Mouse (Mus musculus): ENCODE results near the gene Rpl10. TPM values are rescaled to one million over a fixed set of nuclear protein-coding genes. Genes with fewer than 3 reads are reported as not detected.

The Rpl10 gene
- polyA plus RNA-seq, 1 experiment from 2014 or later, result 1,104 TPM

GRCm38 (mm10) chrX:74254153-74254887 is 16.3 kb upstream of the Rpl10 start, which contains the start of gene Emd:
Emd (plus strand) TSS chrX:74254687.
- H3K4me3 ChIP-seq (ENCODE audit: inconsistent target), result peak within 1 kb of the TSS; percentile 58
- WGBS (ENCODE audit: missing documents), result 27% methylated on average over 24 of the region's 39 CpGs

GRCm38 (mm10) chrX:74254888-74255565 is 15.6 kb upstream of the Rpl10 start:
- WGBS (ENCODE audit: missing documents), result 26% methylated on average over 24 of the region's 31 CpGs
- Histone ChIP-seq H3K36me3 (ENCODE audit: inconsistent target) (no peaks in the 10 kb centered on the region), H3K79me2 (ENCODE audit: inconsistent target) (peaks cover 12% of the 10 kb centered on the region), H3K27ac (peak overlapping the region; percentile 52), H3K4me3 (ENCODE audit: inconsistent target) (peak overlapping the region; percentile 58)

More at GRCm38 (mm10) chrX:74254153-74254887, 16.3 kb upstream of the Rpl10 start, which contains the start of gene Emd:
- Histone ChIP-seq H3K36me3 (ENCODE audit: inconsistent target) (no peaks in the 10 kb centered on the region), H3K79me2 (ENCODE audit: inconsistent target) (peaks cover 12% of the 10 kb centered on the region), H3K27ac (peak within 1 kb of the TSS; percentile 52)

- Histone ChIP-seq H3K79me2 (ENCODE audit: inconsistent target) (peaks cover 12% of the 10 kb centered on the region), H3K4me3 (ENCODE audit: inconsistent target) (no peak overlapping the region), H3K36me3 (ENCODE audit: inconsistent target) (no peaks in the 10 kb centered on the region), H3K27ac (no peak overlapping the region)
- 68% methylated on average over 3 of the region's 3 CpGs for WGBS (ENCODE audit: missing documents)
Observed at GRCm38 (mm10) chrX:74257746-74258145, 12.9 kb upstream of the Rpl10 start.

GRCm38 (mm10) chrX:74269736-74270061 is 913 bp upstream of the Rpl10 start:
- no peaks in the 10 kb centered on the region for H3K36me3 ChIP-seq (ENCODE audit: inconsistent target)
- WGBS (ENCODE audit: missing documents), result 38% methylated on average over 3 of the region's 3 CpGs
- peak overlapping the region; percentile 72 for H3K4me3 ChIP-seq (ENCODE audit: inconsistent target)
- H3K79me2 ChIP-seq (ENCODE audit: inconsistent target), result peaks cover 18% of the 10 kb centered on the region
- peak overlapping the region; percentile 92 for H3K27ac ChIP-seq

DNA sequence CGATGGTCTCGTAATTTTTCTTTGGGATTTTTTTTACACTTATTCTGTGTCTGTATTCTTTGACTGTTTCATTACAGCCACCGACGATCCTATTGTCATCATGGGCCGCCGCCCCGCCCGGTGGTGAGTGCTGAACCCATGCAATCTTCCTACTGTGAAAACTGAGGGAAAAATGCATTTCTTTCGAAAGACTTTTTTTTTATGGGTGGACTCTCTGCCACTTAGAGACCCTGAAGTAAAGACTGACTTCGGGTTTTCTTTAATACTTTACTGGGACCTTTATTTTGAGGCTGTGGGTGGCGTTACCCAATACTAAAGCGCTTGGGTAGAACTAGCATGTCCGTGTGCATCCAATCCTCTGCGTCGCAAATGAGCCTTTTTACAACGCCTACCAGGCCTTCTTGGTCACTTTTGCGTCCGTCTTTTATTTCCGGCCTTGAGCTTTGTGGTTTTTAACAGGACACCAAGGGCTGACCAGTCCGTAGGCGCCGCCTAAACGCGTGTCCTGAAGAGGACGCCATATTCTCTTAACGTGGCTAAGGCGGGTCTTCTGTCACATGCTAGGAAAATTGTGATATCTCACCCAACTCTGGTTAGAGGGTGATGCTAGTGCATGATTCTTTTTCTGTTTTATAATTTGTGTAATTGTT is 415 bp downstream of the Rpl10 start:
- WGBS (ENCODE audit: missing documents), result 20% methylated on average over 14 of the region's 27 CpGs
- H3K79me2 ChIP-seq (ENCODE audit: inconsistent target), result peaks cover 21% of the 10 kb centered on the region
- no peaks in the 10 kb centered on the region for H3K36me3 ChIP-seq (ENCODE audit: inconsistent target)
- peak overlapping the region; percentile 72 for H3K4me3 ChIP-seq (ENCODE audit: inconsistent target)
- H3K27ac ChIP-seq, result peak overlapping the region; percentile 92

DNA sequence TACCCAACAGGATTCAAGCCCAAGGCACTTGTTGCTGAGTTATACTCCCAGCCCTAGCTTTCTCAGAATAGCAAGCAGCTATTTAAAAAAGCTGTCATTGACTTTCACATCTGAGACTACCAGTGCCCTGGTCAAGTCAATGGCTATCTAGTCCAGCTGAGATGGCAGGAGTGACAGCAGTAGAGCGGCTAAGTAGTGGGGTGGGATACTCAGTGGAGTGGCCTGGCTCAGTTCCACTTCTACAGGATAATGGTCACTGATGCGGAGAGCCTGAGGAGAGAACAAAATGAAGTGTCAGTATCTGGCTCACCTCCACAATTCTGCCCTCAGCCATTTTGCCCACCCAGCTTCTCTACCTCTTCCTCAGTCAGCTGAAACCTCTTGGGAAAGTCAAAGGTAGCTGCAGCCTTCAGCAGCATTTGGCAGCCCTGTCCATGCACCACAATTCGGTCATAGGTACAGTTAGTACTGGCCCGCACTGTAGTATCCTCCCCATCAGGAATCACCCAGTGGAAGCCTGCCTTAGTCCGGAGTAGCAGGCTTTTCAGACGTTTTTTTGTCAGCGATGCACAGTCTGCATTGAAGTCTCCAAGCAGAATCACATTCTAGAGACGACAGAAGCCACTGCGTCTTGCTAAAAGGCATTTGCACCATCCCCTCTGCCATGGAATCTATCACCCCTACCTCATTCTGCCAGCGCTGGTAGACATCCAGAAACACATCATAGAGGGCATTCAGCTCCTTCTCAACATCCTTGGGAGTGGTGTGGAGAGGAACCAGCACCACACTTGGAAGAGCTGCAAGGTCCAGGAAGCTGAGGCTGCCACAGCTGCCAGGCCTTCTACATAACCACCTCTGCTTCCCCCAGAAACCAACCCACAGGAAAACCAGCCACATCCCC is 3.1 kb downstream of the Rpl10 start:
- Histone ChIP-seq H3K4me3 (ENCODE audit: inconsistent target) (no peak overlapping the region), H3K36me3 (ENCODE audit: inconsistent target) (no peaks in the 10 kb centered on the region), H3K27ac (peak overlapping the region; percentile 28), H3K79me2 (ENCODE audit: inconsistent target) (peaks cover 41% of the 10 kb centered on the region)
- 46% methylated on average over 9 of the region's 10 CpGs for WGBS (ENCODE audit: missing documents)

- peak overlapping the region; percentile 85 for H3K27ac ChIP-seq
- no peaks in the 10 kb centered on the region for H3K36me3 ChIP-seq (ENCODE audit: inconsistent target)
- 47% methylated on average over 8 of the region's 8 CpGs for WGBS (ENCODE audit: missing documents)
- no peak overlapping the region for H3K4me3 ChIP-seq (ENCODE audit: inconsistent target)
- H3K79me2 ChIP-seq (ENCODE audit: inconsistent target), result peaks cover 53% of the 10 kb centered on the region
Observed at GRCm38 (mm10) chrX:74277916-74278315, 7.3 kb downstream of the Rpl10 start.

- H3K36me3 ChIP-seq (ENCODE audit: inconsistent target), result no peaks in the 10 kb centered on the region
- peak overlapping the region; percentile 85 for H3K27ac ChIP-seq
- 23% methylated on average over 13 of the region's 14 CpGs for WGBS (ENCODE audit: missing documents)
- peaks cover 70% of the 10 kb centered on the region for H3K79me2 ChIP-seq (ENCODE audit: inconsistent target)
- peak overlapping the region; percentile 58 for H3K4me3 ChIP-seq (ENCODE audit: inconsistent target)
Observed at GRCm38 (mm10) chrX:74281041-74281731, 10.6 kb downstream of the Rpl10 start.

- peak within 1 kb of the TSS; percentile 85 for H3K27ac ChIP-seq
- no peaks in the 10 kb centered on the region for H3K36me3 ChIP-seq (ENCODE audit: inconsistent target)
- peak within 1 kb of the TSS; percentile 58 for H3K4me3 ChIP-seq (ENCODE audit: inconsistent target)
- 26% methylated on average over 10 of the region's 16 CpGs for WGBS (ENCODE audit: missing documents)
- H3K79me2 ChIP-seq (ENCODE audit: inconsistent target), result peaks cover 63% of the 10 kb centered on the region
Observed at GRCm38 (mm10) chrX:74281732-74282394, 11.3 kb downstream of the Rpl10 start, which contains the start of the genes Taz and Dnase1l1. Taz (plus strand) TSS chrX:74281912. Dnase1l1 (minus strand) TSS chrX:74282337.

DNA sequence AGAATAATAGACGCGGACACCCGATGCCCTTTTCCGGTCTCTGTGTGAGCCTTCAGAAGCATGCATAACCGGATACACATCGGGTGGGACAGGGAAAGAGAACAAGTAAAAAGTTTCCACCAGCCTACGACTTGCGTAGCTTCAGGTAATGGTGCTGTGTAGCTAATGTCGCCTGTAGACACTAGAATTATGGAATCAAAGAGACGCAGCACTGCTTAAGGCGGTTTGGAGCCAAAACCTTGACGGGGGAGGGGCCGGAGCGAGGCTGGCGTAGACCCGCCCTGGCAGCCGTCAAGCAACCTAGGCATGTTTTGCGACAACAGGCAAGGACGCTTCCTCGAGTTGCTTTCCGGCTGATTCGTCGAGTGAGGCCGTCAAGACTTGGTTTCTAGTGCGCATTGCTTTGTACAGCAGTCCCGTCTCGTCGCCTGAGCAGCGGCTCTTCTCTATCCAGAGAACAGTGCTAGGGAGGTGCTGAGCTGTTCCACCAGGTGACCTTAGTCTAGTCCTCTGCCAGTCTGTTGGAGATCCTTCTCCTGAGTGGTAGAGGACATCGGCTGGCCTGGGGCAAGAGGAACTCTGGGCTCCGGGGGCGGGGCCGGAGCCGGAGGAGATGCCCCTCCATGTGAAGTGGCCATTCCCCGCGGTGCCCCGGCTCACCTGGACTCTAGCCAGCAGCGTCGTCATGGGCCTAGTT is 11.9 kb downstream of the Rpl10 start:
- WGBS (ENCODE audit: missing documents), result 31% methylated on average over 31 of the region's 39 CpGs
- H3K79me2 ChIP-seq (ENCODE audit: inconsistent target), result peaks cover 57% of the 10 kb centered on the region
- no peaks in the 10 kb centered on the region for H3K36me3 ChIP-seq (ENCODE audit: inconsistent target)
- peak overlapping the region; percentile 78 for H3K27ac ChIP-seq
- peak overlapping the region; percentile 58 for H3K4me3 ChIP-seq (ENCODE audit: inconsistent target)

DNA sequence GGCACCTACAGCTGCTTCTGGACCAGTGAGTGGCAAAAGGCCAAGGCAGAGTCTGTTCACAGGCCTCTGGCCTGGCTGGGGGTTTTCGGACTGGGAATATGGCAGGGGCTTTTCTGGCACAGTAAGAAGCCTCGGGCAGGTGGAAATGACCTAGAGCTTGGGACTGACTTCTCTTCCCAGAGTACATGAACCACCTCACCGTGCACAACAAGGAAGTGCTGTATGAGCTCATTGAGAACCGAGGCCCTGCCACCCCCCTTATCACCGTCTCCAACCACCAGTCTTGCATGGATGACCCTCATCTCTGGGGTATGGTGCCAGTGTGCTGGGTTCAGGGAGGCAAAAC is 12.5 kb downstream of the Rpl10 start:
- 40% methylated on average over 5 of the region's 5 CpGs for WGBS (ENCODE audit: missing documents)

GRCm38 (mm10) chrX:74293431-74293830 is 22.8 kb downstream of the Rpl10 start:
- WGBS (ENCODE audit: missing documents), result 81% methylated on average over 4 of the region's 4 CpGs
- Histone ChIP-seq H3K27ac (no peak overlapping the region), H3K79me2 (ENCODE audit: inconsistent target) (peaks cover 14% of the 10 kb centered on the region), H3K4me3 (ENCODE audit: inconsistent target) (no peak overlapping the region), H3K36me3 (ENCODE audit: inconsistent target) (no peaks in the 10 kb centered on the region)

More for the DNA sequence above, 12.5 kb downstream of the Rpl10 start:
- Histone ChIP-seq H3K79me2 (ENCODE audit: inconsistent target) (peaks cover 56% of the 10 kb centered on the region), H3K4me3 (ENCODE audit: inconsistent target) (peak overlapping the region; percentile 58), H3K36me3 (ENCODE audit: inconsistent target) (no peaks in the 10 kb centered on the region), H3K27ac (peak overlapping the region; percentile 78)
